Mouse (Mus musculus): ENCODE results near the gene Kcnk5.

The Kcnk5 gene

GRCm38 (mm10) chr14:20202655-20203181, 21.1 kb upstream of the Kcnk5 start:
- DNase-seq (ENCODE audit: low read depth in 2 of 2, low spot score in 2 of 2): no peak

DNA sequence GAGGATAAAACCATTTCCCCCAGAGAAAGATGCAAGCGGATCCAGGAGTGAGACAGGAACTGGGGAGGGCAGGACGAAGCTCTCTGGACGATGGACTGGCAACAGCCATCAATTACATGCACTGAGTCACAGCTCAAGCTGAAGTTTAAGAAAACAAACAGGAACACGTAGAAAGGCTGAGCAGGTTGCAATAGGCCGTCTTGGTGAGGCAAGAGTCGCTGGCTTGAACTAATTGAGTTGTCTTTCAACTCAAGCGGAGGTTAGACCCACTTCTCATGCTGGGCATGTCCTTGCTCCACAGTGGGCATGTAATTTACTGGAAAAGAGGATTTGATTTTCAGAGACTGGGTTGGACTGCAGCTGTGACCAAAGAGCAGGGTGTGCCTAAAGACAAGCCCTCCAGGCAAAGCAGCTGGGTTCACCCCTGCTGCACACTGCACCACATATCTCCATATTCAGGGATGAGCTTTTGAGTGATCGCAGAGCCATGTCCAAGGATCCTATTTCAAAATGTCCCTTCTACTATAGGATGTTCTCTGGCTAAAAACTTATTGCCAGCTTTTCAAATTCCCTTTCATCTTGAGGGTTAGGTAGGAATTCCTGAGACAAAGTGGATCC, 19.6 kb upstream of the Kcnk5 start:
- DNase-seq (ENCODE audit: low read depth in 2 of 2, low spot score in 2 of 2): no peak

GRCm38 (mm10) chr14:20193103-20193715, 11.6 kb upstream of the Kcnk5 start:
- DNase-seq (ENCODE audit: low read depth in 2 of 2, low spot score in 2 of 2): no peak

- DNase-seq (ENCODE audit: low read depth in 2 of 2, low spot score in 2 of 2): no peak
These were observed 9.6 kb upstream of the Kcnk5 start for GRCm38 (mm10) chr14:20191136-20191735.

GRCm38 (mm10) chr14:20189751-20190150, 8.1 kb upstream of the Kcnk5 start:
- no peak for DNase-seq (ENCODE audit: low read depth in 2 of 2, low spot score in 2 of 2)

DNA sequence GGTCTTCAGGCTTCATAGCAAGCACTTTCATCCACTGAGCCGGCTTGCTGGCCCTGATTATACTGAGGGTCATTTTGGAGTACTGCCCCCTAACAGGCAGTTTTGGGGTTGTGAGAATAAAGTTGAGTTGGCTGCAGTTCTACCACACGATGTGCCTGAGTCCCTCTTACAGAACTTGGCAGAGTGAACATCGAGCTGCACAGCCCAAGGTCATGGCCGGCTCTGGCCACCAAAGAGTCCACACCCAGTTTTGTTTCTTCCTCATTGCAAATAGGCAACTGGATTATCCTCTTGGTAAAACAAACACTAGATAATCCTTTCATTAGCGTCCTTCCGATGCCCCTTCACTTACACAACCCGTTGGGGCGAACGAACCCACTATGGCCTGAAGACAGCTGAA, 3.8 kb upstream of the Kcnk5 start:
- DNase-seq (ENCODE audit: low read depth in 2 of 2, low spot score in 2 of 2): no peak

- no peak for DNase-seq (ENCODE audit: low read depth in 2 of 2, low spot score in 2 of 2)
These were observed 2.1 kb upstream of the Kcnk5 start for GRCm38 (mm10) chr14:20183701-20184100.

- DNase-seq (ENCODE audit: low read depth in 2 of 2, low spot score in 2 of 2): no peak
These were observed 987 bp upstream of the Kcnk5 start for GRCm38 (mm10) chr14:20182596-20182995.

GRCm38 (mm10) chr14:20180751-20181162, 852 bp downstream of the Kcnk5 start:
- DNase-seq (ENCODE audit: low read depth in 2 of 2, low spot score in 2 of 2): no peak

DNA sequence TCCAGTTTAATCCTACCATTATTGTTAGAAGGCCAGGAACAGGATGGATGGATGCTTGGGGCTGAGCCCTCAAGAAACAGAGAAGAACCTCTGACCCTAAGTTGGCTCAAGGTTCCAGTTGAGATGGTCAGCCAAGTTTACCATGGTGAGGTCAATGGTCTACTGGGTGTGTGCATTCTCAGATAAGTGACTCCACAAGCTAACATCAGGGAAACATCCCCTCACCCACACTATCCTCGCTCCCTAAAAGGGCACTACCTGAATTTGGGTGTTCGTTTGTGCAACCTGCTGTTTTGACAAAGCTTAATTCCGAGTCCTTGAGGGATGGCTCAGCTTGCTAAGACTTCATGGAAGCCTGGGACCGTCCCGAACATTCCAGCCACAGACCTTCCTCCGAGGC, 1.3 kb downstream of the Kcnk5 start:
- DNase-seq (ENCODE audit: low read depth in 2 of 2, low spot score in 2 of 2): no peak

DNA sequence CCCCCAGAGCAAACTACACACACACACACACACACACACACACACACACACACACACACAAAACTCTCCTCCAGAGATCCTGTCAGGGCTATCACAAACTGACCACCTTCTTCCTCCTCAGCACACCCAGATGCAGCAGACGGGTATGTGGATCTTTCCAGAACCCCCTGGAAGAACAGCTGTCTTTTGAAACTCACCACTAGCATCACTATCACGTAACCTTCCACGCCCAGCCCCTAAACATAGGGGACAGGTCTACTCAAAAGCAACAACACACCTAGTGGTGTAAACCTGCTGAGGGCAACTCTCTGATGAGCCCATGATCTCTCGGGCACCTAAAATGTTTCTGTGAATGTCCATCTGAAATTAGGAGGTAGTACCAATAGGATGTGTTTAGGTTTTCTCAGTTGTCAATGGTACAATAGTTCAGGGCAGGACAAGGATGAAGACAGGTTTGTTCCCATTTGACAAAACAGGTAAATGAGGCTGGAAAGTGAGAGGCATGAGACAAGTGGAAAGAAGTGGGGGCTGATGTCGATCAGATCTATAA, 1.8 kb downstream of the Kcnk5 start:
- no peak for DNase-seq (ENCODE audit: low read depth in 2 of 2, low spot score in 2 of 2)

DNA sequence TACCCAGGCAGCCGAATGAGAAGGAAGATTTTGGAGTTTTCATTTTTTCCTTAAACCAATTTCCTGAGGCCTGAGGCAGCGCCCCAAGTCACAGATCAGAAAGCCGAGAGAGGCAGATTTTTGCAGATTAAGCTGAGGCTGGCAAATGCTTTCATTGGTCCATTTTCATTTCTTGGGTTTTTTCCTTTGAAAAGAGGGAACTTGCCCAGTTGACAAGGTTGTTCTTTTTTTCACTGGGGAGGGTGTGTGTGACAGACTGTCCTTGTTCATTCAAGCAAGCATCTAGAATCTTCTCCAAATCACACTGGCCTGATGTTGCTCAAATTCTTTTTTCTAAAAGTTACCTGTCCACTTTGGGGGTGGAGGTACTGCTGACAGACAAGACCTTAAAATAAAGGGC, 2.5 kb downstream of the Kcnk5 start:
- DNase-seq (ENCODE audit: low read depth in 2 of 2, low spot score in 2 of 2): no peak

GRCm38 (mm10) chr14:20178593-20178992, 3.0 kb downstream of the Kcnk5 start:
- no peak for DNase-seq (ENCODE audit: low read depth in 2 of 2, low spot score in 2 of 2)

DNA sequence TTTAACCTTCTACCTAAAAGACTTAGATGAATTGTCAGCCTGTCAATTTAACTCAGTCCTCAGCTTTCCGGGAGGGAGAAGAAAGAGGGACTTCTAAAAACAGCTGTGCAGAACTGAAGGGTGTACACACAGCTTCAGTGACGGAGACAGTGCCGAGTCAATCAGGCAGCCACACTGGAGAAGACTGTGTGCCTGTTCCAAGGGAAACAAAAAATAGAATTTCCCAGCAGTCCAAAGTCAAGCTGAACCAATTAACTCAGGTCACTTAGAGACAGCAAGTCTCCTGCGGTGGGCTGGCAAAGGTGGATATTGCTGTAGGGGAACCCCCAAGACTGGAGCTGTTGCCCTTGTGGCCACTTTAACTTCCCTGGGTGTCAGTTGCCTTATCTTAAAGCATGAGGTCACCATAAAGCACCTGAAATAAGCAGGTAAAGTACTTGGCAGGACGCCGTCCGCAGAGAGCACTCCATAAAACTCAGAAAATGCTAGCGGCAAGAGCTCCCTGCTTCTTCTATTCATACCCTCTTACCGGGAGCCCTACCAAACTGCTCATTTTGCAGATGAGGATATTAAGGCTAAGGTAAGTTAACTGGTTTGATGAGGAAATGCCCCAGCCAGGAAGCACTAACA, 4.0 kb downstream of the Kcnk5 start:
- no peak for DNase-seq (ENCODE audit: low read depth in 2 of 2, low spot score in 2 of 2)

GRCm38 (mm10) chr14:20175705-20176104, 5.9 kb downstream of the Kcnk5 start:
- DNase-seq (ENCODE audit: low read depth in 2 of 2, low spot score in 2 of 2): no peak

DNA sequence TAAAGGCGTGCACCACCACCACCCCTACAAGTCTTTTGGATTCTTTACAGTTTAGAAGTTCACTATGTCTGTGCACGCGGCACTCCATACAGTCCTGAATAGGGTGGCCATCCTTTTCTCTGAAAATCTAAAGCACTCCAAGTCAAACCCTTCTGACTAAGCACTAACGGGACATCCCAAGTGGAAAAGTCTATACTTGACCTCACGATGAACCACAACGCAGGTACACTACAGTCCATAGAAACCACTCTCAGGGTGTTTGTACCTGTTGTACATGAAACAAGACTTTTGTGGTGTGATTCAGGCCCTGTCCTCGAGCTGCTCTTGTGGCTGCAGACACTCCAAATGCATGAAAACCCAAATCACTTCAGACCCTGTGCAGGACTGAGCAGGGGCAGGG, 6.5 kb downstream of the Kcnk5 start:
- no peak for DNase-seq (ENCODE audit: low read depth in 2 of 2, low spot score in 2 of 2)

DNA sequence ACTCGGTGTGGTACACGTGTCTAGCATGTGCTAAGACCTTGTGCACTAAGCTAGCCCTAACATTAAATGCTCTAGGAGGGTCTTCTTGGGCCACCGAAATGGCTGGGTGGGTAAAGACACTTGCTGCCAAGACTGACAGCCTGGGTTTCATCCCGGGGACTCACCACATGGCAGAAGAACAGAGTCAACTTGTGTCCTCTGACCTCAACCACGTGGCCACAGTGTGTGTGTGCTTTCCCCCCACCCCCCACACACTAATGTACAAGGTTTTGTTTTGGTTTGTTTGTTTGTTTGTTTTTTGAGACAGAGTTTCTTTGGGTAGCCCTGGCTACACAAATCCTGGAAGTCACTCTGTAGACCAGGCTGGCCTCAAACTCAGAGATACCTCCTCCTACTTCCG, 6.9 kb downstream of the Kcnk5 start:
- no peak for DNase-seq (ENCODE audit: low read depth in 2 of 2, low spot score in 2 of 2)

DNA sequence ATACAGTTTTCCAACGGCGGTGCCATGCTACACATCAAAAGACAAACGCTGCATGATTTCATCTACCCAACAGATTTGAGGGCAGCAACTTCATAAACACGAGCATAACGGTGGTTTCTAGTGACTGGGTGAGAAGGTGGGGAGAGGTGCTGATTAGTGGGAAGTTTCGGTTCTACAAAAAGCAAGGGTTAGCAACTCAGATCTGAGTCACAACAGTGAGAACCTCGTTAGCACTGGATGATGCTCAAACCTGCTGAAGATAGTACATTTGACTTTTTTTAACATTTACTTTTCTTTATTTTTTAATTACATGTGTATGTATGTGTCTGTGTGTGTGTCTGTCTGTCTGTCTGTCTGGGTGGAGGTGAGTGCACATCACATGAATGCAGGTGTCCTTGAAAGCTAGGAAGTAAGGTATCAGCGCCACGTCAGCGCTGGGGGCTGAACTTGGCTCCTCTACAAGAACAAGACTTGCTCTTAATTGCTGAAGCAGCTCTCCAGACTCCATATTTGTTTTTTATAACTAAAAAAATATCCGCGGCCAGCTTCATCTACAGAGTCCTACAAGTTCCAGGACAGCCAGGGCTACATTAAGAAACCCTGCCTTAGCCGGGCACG, 7.6 kb downstream of the Kcnk5 start:
- DNase-seq (ENCODE audit: low read depth in 2 of 2, low spot score in 2 of 2): no peak

DNA sequence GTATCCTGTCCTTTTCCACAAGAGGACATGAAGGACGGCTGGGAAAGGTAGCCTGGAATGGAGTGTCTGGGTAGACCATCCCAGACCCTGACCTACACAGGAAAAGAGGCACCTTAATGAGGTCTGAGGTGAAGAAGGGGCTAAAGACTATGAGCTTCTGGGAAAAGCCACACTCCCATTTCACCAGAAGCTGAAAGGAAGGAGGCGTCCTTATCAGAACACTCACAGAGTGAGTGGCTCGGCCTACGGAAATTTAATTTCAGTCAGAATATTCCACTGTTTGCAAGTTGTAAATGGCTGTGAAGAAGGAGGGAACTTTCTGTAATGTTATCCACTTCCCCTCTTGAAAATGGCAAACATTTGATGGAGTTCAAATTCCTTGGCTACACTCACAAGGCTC, 8.7 kb downstream of the Kcnk5 start:
- no peak for DNase-seq (ENCODE audit: low read depth in 2 of 2, low spot score in 2 of 2)

DNA sequence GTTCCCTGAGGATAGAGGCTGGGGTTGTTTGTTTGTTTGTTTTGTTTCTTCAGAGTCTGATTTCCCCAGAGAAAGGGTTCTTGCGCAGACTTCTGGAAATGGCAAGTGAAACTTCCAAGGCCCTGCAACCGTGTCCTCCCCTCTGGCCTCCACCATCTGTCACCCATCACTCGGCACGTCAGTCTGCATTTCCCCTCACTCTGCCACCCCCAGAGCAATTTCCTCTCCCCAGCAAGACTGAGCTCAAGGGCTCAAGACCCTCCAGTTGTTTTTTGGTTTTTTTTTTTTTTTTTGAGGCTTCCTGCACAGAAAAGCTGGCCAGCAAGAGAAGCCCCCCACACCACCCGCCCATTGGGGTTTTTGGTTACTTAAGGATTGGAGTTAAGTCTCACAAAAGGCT, 9.1 kb downstream of the Kcnk5 start:
- no peak for DNase-seq (ENCODE audit: low read depth in 2 of 2, low spot score in 2 of 2)

DNA sequence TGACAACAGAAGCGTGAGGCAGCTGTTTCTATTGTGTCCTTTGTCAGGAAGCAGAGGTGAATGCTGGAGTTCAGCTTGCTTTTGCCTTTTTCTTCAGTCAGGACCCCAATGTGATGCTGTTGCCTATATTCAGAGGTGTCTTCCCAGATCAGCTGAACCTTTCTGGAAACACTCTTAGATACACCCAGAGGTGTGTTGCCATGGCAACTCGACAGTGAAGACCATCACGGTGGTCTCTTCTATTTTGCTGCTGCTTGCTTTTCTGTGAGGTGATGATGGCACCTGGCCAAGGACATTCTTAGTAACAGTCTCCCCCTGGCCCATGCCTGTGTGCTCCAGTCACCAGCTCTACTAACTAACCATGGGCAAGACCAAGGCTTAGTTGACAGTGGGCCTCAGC, 9.8 kb downstream of the Kcnk5 start:
- no peak for DNase-seq (ENCODE audit: low read depth in 2 of 2, low spot score in 2 of 2)

Data from CD8-positive naive resting alpha-beta T cell, adult 2 months (primary cell).